In genomic region chr4:121040323-121040722, GRCm38 (mm10) we compare ENCODE assay signal across 8 mouse cellular contexts. TPM values are rescaled to one million over a fixed set of nuclear protein-coding genes. Genes with fewer than 3 reads are reported as not detected.
A peak's percentile ranks its signal among the peaks of the same experiment; 100 is the strongest.
DNase-seq lines count a peak whose midpoint lies in the region; ATAC-seq and TF ChIP-seq lines count a peak whose summit lies in the region.

No protein-coding gene starts in this region.

- peaks cover 26% of the 10 kb centered on the region for H3K27me3 ChIP-seq in heart, embryonic 15.5 days
- H3K27me3 ChIP-seq in embryonic facial prominence, embryonic 14.5 days (replicated peaks; ENCODE audit: control insufficient read depth, insufficient read depth, low read length) = 0 out of 2 replicates have a peak, but pooled peaks cover 10% of the 10 kb centered on the region
- peaks cover 16% of the 10 kb centered on the region for H3K27me3 ChIP-seq in intestine, embryonic 15.5 days (replicated peaks)
- H3K27me3 ChIP-seq in midbrain, postnatal 0 days (ENCODE audit: insufficient read depth, low read length) = no peaks in the 10 kb centered on the region

- peak overlapping the region; percentile 90 for H3K4me2 ChIP-seq in heart, embryonic 15.5 days
- peak overlapping the region; percentile 75 for H3K4me2 ChIP-seq in embryonic facial prominence, embryonic 14.5 days (ENCODE audit: low read depth, low read length)
- H3K4me2 ChIP-seq in intestine, embryonic 15.5 days (replicated peaks) = peak overlapping the region; percentile 90
- peak overlapping the region; percentile 53 for H3K4me2 ChIP-seq in midbrain, postnatal 0 days (ENCODE audit: low read depth, low read length, poor library complexity, severe bottlenecking)

- H3K36me3 ChIP-seq in heart, embryonic 15.5 days = no peaks in the 10 kb centered on the region
- 0 out of 2 replicates have a peak, but pooled peaks cover 8% of the 10 kb centered on the region for H3K36me3 ChIP-seq in embryonic facial prominence, embryonic 14.5 days (ENCODE audit: control insufficient read depth, insufficient read depth, low read length)
- no peaks in the 10 kb centered on the region for H3K36me3 ChIP-seq in intestine, embryonic 15.5 days
- 0 out of 2 replicates have a peak, but pooled peaks cover 3% of the 10 kb centered on the region for H3K36me3 ChIP-seq in midbrain, postnatal 0 days (ENCODE audit: insufficient read depth, low read length)

- TF ChIP-seq CTCF in midbrain, postnatal 0 days (IDR thresholded peaks at IDR 0.05) = no peak

- 67% methylated on average over 14 of the region's 14 CpGs for WGBS in heart, embryonic 15.5 days
- WGBS in embryonic facial prominence, embryonic 14.5 days = 54% methylated on average over 14 of the region's 14 CpGs
- 59% methylated on average over 14 of the region's 14 CpGs for WGBS in intestine, embryonic 15.5 days
- 59% methylated on average over 14 of the region's 14 CpGs for WGBS in midbrain, postnatal 0 days

- H3K9me3 ChIP-seq in heart, embryonic 15.5 days (replicated peaks) = no peaks in the 10 kb centered on the region
- H3K9me3 ChIP-seq in embryonic facial prominence, embryonic 14.5 days (ENCODE audit: control insufficient read depth, low read length) = no peaks in the 10 kb centered on the region
- H3K9me3 ChIP-seq in intestine, embryonic 15.5 days = no peaks in the 10 kb centered on the region
- H3K9me3 ChIP-seq in midbrain, postnatal 0 days (ENCODE audit: low read length) = no peaks in the 10 kb centered on the region

- H3K27ac ChIP-seq in heart, embryonic 15.5 days = 0 out of 2 replicates have a peak overlapping the region, but pooled peaks have one; percentile 54
- peak overlapping the region; percentile 72 for H3K27ac ChIP-seq in embryonic facial prominence, embryonic 14.5 days (replicated peaks; ENCODE audit: low read depth, low read length)
- H3K27ac ChIP-seq in intestine, embryonic 15.5 days = peak overlapping the region; percentile 70; the same call in 1 of the 2 replicates
- H3K27ac ChIP-seq in midbrain, postnatal 0 days (ENCODE audit: low read depth, low read length) = peak overlapping the region; percentile 47; the same call in 1 of the 2 replicates

- ATAC-seq in heart, embryonic 15.5 days (replicated peaks; ENCODE audit: insufficient number of reproducible peaks, insufficient read depth, low FRiP score, low read depth) = no peak
- ATAC-seq in embryonic facial prominence, embryonic 14.5 days (ENCODE audit: low read depth) = no peak
- peak; percentile 8; the same call in 1 of the 2 replicates for ATAC-seq in intestine, embryonic 15.5 days
- ATAC-seq in midbrain, postnatal 0 days (ENCODE audit: low FRiP score) = no peak; the same call in 1 of the 2 replicates

- DNase-seq in heart, adult 8-10 months (ENCODE audit: low spot score) = no peak
- DNase-seq in embryonic facial prominence, embryonic 14.5 days (ENCODE audit: low spot score) = no peak
- DNase-seq in midbrain, postnatal 0 days (ENCODE audit: low spot score) = no peak
- no peak for DNase-seq in frontal cortex, postnatal 10 days (ENCODE audit: low spot score in 2 of 2)
- DNase-seq in urinary bladder, postnatal 14 days (ENCODE audit: low spot score) = no peak
- DNase-seq in frontal cortex, postnatal 14 days (ENCODE audit: low spot score in 2 of 2) = no peak

- H3K4me1 ChIP-seq in heart, embryonic 15.5 days (replicated peaks) = peaks cover 22% of the 10 kb centered on the region
- H3K4me1 ChIP-seq in embryonic facial prominence, embryonic 14.5 days (ENCODE audit: control insufficient read depth, insufficient read depth, low read length) = peaks cover 14% of the 10 kb centered on the region
- peaks cover 18% of the 10 kb centered on the region for H3K4me1 ChIP-seq in intestine, embryonic 15.5 days (replicated peaks)
- 0 out of 2 replicates have a peak, but pooled peaks cover 4% of the 10 kb centered on the region for H3K4me1 ChIP-seq in midbrain, postnatal 0 days (ENCODE audit: insufficient read depth, low read length)

- H3K9ac ChIP-seq in heart, embryonic 15.5 days = no peak overlapping the region
- peak overlapping the region; percentile 68; the same call in 1 of the 2 replicates for H3K9ac ChIP-seq in embryonic facial prominence, embryonic 14.5 days (ENCODE audit: low read depth, low read length)
- H3K9ac ChIP-seq in intestine, embryonic 15.5 days = peak overlapping the region; percentile 54; the same call in 1 of the 2 replicates
- H3K9ac ChIP-seq in midbrain, postnatal 0 days (replicated peaks; ENCODE audit: low read length, poor library complexity, severe bottlenecking) = 0 out of 2 replicates have a peak overlapping the region, but pooled peaks have one; percentile 63

- peak overlapping the region; percentile 53 for H3K4me3 ChIP-seq in heart, embryonic 15.5 days
- peak overlapping the region; percentile 52 for H3K4me3 ChIP-seq in embryonic facial prominence, embryonic 14.5 days (ENCODE audit: low read depth, low read length)
- peak overlapping the region; percentile 40; the same call in 1 of the 2 replicates for H3K4me3 ChIP-seq in intestine, embryonic 15.5 days (replicated peaks)
- peak overlapping the region; percentile 37 for H3K4me3 ChIP-seq in midbrain, postnatal 0 days (ENCODE audit: low read depth, low read length)

RNA-seq across cellular contexts. Expression of gene Col9a2, which starts 1.1 kb away (rescaled TPM):
- 9.7 and 20.3 TPM in 2 replicates for polyA plus RNA-seq in heart, embryonic 15.5 days (2015; fragmentation: Nextera tagmentation; extraction: Ambion mirVana)
- not detected for total RNA-seq in heart, adult 8-10 months (2022)
- 46.4 and 71.1 TPM in 2 replicates for polyA plus RNA-seq in embryonic facial prominence, embryonic 14.5 days (2014; fragmentation: Nextera tagmentation; extraction: Ambion mirVana)
- 11.1 and 12.0 TPM in 2 replicates for polyA plus RNA-seq in intestine, embryonic 15.5 days (2015; fragmentation: Nextera tagmentation; extraction: Ambion mirVana)
- 38.4 and 68.5 TPM in 2 replicates for total RNA-seq in midbrain, postnatal 0 days (2014; rRNA removed)
- 18.2 and 19.7 TPM in 2 replicates for polyA plus RNA-seq in midbrain, postnatal 0 days (2015; fragmentation: Nextera tagmentation; extraction: Ambion mirVana)

RNA-seq across cellular contexts. Expression of gene Smap2, which starts 23.3 kb away (rescaled TPM):
- polyA plus RNA-seq in heart, embryonic 15.5 days (2015; fragmentation: Nextera tagmentation; extraction: Ambion mirVana) = 10.0 and 12.8 TPM in 2 replicates
- 10 to 100 TPM; 39.1 to 57.5 (median 49.1) TPM for total RNA-seq in heart, adult 8-10 months (2022)
- polyA plus RNA-seq in embryonic facial prominence, embryonic 14.5 days (2014; fragmentation: Nextera tagmentation; extraction: Ambion mirVana) = 18.4 and 19.2 TPM in 2 replicates
- 15.1 and 16.1 TPM in 2 replicates for polyA plus RNA-seq in intestine, embryonic 15.5 days (2015; fragmentation: Nextera tagmentation; extraction: Ambion mirVana)
- total RNA-seq in midbrain, postnatal 0 days (2014; rRNA removed) = 91.6 and 98.7 TPM in 2 replicates
- 42.7 and 45.5 TPM in 2 replicates for polyA plus RNA-seq in midbrain, postnatal 0 days (2015; fragmentation: Nextera tagmentation; extraction: Ambion mirVana)

RNA-seq across cellular contexts. Expression of gene Zmpste24, which starts 57.7 kb away (rescaled TPM):
- 22.2 and 25.5 TPM in 2 replicates for polyA plus RNA-seq in heart, embryonic 15.5 days (2015; fragmentation: Nextera tagmentation; extraction: Ambion mirVana)
- 10 to 100 TPM; 21.7 to 28.5 (median 24.3) TPM for total RNA-seq in heart, adult 8-10 months (2022)
- 23.9 and 25.9 TPM in 2 replicates for polyA plus RNA-seq in embryonic facial prominence, embryonic 14.5 days (2014; fragmentation: Nextera tagmentation; extraction: Ambion mirVana)
- polyA plus RNA-seq in intestine, embryonic 15.5 days (2015; fragmentation: Nextera tagmentation; extraction: Ambion mirVana) = 35.3 and 37.6 TPM in 2 replicates
- total RNA-seq in midbrain, postnatal 0 days (2014; rRNA removed) = 18.6 and 19.9 TPM in 2 replicates
- 17.0 and 18.0 TPM in 2 replicates for polyA plus RNA-seq in midbrain, postnatal 0 days (2015; fragmentation: Nextera tagmentation; extraction: Ambion mirVana)
